Mouse (Mus musculus) right cerebral cortex, postnatal 25 days (tissue): ENCODE results near the gene Adam1a.

Experiments used
- DNase-seq: peaks from one replicate; pipeline ENCODE4 v3.0.0; 2022

The Adam1a gene

DNA sequence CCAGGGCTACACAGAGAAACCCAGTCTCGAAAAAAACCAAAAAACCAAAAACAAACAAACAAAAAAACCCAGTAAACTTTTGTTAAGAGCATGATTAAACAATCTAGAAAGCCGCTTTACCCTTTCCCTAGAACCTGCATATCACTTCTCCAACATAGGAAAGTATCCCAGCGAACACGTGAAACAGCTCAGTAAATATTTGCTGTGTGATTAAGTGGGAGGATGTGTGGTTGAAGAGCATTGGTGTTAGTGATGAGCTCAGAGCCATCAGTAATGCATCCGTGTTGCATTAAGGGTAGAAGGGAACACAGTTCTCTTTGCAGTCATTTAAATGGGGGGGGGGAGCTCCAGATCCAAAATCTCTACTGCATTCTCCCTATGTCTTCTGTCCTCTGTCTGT lies 60.5 kb downstream of the Adam1a start:
- DNase-seq = no peak

DNA sequence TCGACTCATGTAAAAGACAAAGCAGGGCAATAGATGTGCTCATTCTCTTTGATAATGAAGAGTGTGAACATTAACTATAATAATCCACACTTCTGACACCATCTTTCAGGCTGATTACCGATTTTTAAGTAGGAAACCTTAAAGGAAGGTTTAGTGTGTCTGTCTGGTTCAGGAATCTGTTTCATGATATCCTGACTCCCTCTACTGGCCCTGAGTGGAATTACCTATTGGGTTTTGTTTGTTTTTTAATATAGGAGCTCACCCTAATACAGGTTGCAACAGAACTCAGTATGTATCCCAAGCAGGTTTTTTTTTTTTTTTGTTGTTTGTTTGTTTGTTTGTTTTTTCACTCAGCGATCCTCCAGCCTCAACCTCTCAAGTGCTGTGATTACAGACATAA lies 67.6 kb downstream of the Adam1a start:
- DNase-seq = no peak

DNA sequence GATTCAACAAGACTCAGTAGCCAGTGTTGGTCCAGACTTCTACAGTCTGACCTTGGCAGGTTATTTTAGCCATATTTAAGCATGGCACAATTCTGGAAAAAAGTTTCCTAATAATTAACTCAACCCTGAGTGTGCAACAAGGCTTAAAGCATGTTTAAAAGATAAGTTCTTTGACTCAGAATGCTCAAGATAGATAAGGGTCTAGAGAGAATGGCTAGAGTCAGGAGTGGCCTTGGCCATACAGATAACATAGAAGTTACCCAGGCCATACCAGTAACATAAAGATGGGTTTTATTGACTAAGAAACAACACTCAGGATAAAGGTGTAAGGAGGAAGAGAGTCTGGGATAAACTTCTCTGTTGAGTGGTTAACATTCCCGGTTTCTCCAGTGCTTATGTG lies 69.2 kb downstream of the Adam1a start:
- DNase-seq = no peak

DNA sequence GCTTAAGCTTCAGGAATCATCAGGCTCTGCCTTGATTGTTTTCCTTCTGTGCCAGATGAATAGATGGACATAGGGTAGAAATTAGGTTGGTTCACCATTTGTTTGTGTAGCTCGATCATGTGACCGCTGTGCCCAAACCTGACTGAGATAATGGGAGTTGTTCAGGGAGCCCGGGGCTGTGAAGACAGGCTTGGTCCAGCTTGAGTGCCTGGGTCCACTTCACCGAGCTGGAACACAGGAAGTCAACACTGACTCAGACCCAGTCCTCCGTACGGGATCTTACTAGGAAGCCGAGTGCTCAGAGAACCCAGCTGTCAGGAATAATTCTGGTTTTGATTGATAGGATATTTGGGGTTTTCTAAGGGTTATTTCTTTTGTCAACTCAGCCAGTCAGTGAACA lies 70.7 kb downstream of the Adam1a start:
- no peak for DNase-seq

DNA sequence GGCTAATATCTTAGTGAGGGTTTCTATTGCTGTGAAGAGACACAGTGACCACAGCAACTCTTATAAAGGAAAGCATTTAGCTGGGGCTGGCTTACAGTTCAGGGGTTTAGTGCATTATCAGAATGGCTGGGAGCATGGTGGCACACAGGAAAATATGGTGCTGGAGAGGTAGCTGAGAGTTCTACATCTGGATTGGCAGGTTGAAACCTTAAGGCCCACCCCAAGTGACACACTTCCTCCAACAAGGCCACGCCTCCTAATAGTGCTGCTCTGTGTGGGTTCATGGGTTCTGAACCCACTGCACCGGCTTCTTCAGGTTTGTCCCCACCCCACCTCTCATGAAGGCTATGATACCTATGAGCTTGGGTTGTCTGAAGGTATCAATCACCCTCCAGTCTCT lies 72.9 kb downstream of the Adam1a start:
- no peak for DNase-seq

DNA sequence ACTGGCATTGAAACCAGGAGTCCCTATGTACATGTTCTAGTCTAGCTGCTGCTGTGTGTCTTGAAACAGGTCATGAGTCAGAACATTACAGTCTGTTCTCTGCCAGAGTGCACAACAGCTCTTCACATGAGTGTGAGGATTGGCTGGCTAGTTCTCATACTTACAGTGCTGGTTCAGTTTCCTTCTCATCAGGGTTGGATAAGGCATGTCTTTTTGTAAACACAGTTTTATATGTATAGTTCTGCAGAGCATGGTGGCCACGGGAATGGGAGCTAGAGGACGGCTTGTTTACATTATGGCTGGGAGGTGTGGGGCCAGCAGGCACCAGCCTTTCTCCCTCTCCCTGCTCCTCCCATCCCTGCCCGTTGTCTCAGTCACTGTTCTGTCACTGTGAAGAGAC lies 75.7 kb downstream of the Adam1a start:
- DNase-seq = no peak
